Mouse (Mus musculus) megakaryocyte-erythroid progenitor cell, adult 5-6 weeks (primary cell): ENCODE measurements around the gene Marc2. TPM values are rescaled to one million over a fixed set of nuclear protein-coding genes. Genes with fewer than 3 reads are reported as not detected.

Experiments used
- ATAC-seq: replicated peaks from 2 replicates; pipeline ENCODE4 v1.8.0; 2016; ENCODE audit warnings: mild to moderate bottlenecking, inconsistent platforms; ENCODE audit not compliant: severe bottlenecking, poor library complexity, low FRiP score, low TSS enrichment
- total RNA-seq, 2 experiments: library from RNA; stranded (forward) in 1 of 2; stranded (reverse) in 1 of 2; fragments of 200-1000, 215-1000 nt in 1 of 2; fragments of >200 nt in 1 of 2; fragmentation: Nextera tagmentation in 1 of 2; gene quantifications; 2 replicates each; pipeline ENCODE4 v1.2.3; 2014 to 2017

Gene Marc2
- total RNA-seq (2014; fragmentation: Nextera tagmentation): 166 and 271 TPM in 2 replicates
- total RNA-seq (2017): 101 and 114 TPM in 2 replicates

GRCm38 (mm10) chr1:184846092-184846750, at the start of gene Marc2:
Gene Marc2, minus strand, starts transcription at chr1:184846451.
- peak; percentile 9 for ATAC-seq

DNA sequence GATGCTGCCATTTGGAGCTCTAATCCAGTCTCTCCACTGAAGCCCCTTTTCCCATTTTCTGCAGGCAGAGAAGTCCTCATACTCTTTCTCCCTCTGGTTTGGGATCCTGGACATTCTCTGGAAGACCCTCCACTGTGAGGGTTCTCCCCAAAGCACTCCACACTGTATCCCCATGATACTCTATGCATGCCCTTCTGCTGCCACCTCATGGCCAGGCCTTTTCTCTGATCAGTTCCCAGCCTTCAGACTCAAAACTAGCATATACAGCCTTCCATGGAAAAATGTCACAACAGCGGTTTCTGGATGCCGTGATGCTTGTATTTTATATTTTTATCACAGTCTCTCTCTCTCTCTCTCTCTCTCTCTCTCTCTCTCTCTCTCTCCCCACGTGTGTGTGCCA, 45.7 kb upstream of the Marc2 start:
- ATAC-seq: no peak

DNA sequence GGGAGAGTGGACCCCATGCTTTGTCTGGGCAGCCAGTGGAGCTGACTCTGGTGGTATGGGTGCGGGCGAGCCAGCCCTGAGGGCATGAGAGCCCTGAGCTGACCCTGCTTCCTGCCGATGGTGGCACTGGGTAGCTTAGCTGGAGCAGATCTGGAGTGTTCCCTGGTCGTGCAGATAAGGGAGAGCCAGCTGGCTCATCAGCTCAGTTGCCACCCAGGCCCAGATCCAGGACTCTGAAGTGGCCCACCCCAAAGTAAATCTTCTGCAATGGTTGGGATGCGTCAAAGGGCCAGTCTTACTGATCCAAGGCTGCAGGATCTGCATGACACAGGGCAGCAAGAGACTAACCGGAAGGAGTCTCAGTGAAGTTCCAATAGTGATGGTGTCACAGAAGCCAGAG, 43.2 kb upstream of the Marc2 start:
- ATAC-seq: peak; percentile 45; the same call in 1 of the 2 replicates

- no peak for ATAC-seq
Measured at GRCm38 (mm10) chr1:184886160-184886559, 39.9 kb upstream of the Marc2 start.

DNA sequence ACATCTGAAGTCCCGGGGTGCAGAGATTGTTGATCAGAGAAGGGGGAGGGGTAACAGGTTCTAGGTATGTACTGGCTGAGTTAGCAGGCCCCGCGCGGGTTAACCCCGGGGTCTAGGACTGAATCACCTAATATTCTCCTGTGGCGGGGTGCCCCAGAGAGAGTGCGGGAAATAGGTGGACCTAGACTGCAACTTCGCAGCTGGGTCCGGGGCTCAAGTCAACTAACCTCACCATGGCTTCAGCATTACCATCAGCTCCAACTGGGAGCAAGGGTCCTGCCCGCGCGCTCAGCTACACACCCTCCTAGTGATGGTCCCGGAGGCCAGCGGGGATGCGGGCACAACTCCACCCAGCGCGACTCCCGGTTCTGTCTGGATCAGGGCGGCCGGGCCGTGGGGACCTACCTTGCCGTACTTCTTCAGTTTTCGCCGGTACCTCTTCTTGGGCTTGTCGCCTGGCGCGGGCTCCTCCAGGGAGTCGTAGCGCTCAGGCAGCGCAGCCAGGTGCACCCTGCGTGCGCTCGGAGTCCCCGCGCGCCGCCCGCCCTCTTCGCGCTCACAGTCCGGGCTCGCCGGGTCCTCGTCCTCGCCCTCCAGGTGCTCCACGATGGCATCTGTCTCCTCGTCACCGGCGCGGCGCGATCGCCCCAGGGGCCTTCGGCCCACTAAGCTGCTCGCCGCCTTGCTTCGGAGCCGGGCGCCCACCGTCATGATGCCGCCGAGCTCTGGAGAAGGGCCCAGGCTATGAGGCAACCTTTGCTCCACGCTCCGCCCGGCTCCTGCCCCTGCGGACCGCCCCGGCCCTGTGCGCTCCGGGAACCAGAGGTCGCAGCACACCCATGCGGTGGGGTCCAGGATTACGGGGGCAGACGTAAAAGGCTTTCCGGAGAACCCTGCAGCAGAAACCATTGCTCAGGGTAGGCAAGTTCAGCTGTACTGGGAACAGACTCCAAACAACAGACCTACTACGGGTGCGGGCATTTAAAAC, 36.3 kb upstream of the Marc2 start, which contains the start of gene C130074G19Rik:
Gene C130074G19Rik, minus strand, starts transcription at position 938 of the 988 bp plus-strand sequence.
- ATAC-seq: peak; percentile 86

- no peak for ATAC-seq
Measured at GRCm38 (mm10) chr1:184881861-184882260, 35.6 kb upstream of the Marc2 start.

DNA sequence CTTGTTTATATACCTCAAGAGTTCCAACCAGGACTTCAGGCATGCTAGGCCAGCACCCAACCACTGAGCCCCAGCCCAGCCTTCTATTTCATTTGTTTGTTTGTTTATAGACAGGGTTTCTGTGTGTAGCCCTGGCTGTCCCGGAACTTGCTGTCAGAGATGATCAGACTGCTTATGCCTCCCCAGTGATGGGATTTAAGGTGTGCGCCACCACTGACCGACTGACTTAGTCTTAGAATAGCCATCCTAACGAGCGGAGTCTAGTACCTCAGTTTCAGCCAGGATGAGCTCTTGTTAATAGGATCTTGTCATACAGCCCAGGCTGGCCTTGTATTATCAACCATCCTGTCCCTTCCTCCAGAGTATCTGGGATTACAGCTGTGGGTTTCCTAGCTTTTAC, 35.0 kb upstream of the Marc2 start:
- no peak for ATAC-seq

DNA sequence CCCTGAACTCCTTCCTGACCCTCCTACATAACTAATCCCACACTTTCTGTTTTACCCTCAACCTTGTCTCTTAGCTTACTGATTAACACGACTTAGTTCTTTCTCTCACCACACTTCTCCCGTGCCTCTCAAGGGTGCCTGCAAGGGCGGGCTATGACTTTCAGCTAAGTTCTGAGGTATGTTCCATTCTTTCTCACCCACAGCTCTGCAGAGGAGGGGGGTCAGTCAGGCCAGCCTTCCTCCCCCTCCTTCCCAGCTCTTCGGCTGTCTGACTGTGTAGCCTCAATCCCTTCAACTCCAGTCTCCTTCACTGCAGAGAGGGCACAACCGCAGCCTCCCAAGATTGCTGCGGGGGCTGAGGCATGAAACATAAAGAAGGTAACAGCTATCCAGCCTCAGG, 32.6 kb upstream of the Marc2 start:
- no peak for ATAC-seq

GRCm38 (mm10) chr1:184877306-184877705, 31.1 kb upstream of the Marc2 start:
- no peak for ATAC-seq

GRCm38 (mm10) chr1:184873910-184874309, 27.7 kb upstream of the Marc2 start:
- ATAC-seq: no peak

DNA sequence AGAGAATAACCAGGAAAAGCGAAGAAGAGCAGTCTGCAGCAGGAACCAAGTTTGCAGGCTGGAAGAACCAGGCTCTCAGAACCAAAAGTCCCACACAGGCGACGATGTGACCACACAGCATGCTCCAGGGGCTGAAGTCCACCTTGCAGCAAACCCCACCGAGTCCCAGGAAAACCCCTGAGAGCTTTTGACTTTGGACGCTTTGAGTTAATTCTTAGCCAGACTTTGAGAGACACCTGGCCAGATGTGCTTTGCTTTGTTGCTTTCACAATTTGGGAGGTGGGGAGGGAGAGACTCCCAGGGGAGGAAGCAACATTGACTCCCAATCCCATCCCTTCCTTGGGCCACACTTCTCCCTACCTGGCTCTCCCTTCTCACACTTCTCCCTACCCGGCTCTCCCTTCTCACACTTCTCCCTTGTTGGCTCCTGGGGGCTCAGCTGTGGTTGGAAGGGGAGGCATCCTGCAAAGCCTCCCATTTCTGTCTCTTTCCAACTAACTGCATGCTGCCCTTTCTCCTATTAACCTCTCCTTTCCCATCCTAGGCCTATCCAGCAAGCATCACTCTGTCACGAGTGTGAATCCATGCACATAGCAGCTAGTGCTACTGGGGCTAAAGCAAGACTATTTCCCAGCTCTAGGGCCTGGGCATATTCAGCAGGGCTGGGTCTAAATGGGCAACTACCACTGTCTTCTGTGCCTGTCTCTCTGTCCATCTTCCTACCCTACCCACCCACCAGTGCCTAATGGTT, 26.0 kb upstream of the Marc2 start:
- no peak for ATAC-seq

DNA sequence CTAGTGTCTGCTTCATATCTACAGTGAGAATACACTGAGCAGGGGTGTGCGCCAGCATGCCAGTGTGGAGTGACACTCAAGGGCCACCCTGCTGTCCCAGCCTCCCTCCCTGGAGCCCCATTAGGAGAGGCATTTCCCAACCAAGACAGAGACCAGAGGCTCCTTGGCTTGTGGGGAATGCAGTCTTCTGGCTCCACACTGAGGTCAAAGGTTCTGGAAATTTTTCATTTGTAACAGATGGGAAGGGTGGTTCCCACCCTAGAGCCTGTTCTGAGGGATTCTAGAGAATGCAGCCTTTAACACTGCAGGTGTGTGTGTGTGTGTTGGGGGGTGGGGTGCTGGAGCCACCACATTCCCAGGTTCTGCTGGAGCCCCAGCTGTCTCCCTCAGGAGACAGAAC, 25.3 kb upstream of the Marc2 start:
- ATAC-seq: no peak

DNA sequence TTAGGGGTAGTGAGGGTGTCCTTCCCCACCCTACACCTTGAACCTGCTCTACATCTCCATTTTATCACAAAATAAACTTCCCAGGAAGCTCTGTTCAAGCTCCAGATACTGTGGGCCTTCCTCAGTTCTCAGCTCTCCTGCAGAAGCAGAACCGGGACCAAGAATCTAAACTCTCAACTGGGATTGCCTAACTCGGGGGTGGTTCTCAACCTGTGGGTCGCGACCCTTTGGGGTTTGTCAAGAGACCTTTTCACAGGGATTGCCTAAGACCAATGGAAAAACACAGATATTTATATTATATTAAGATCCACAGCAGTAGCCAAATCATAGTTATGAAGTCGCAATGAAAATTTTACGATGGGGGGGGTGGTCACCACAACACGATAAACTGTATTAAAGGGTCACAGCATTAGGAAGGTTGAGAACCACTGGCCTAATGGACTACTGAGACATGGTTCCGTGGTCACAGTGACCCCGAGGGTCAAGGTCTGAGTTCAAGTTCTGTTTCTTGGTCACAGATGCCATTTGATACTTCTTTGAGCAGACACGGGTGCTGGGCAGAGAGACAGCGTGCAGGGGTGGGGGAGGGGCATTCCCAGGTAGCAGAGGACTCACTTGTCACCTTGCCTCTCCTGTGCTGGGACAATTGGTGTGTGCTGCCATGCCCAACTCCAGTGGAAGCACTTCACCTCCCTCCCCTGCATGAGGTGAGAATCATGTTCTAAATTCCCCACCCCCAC, 24.6 kb upstream of the Marc2 start:
- no peak for ATAC-seq

DNA sequence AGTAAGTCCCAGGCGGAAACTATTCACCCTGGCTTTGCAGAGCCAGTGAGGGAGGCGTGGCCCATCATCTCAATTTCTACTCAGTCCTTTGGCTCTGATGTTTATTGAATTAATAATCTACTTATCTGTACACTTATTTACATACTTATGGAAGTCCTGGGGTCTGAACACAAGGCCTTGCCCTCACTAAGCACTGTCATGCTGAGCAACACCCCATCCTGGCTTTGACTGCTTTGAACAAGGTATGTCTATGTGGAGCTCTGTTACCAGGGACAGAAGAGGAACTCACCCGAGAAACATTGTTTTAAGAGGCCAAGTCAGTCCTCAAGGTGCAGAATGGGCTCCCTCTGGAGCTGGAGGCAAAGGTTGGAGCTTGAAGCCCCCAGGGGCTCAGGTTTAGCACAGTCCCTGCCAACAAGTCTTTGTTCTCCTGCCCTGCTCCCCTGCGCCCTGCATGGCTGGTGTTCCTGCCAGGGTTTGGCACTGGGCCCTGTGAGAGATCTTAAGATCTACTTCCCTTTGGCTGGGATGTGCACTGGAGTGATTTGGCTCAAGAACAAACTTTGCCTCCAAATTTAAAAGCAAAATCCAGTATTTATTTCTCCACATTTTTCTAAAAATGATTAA, 23.8 kb upstream of the Marc2 start:
- no peak for ATAC-seq

DNA sequence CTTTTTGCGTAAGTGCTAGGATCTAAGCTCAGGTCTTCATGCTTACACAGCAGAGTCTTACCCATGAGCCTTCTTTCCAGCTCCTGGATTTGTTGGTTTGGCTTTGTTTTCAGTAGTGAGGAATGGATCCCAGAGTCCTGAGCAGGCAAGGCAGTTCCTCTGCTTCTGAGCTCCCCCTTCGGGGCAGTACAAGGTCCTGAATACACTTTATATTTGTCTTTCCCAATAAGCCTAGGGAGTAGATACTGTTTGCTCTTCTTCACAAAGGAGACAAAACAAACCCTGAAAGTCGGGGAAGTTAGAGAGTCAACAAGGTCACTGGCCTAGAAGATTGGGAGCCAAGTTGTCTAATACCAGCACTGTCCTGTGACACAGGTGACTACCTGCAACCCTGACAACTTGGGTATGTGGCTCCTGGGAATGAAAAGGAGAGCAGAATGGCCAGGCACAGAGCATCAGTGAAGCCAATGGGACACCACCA, 21.4 kb upstream of the Marc2 start:
- ATAC-seq: no peak

DNA sequence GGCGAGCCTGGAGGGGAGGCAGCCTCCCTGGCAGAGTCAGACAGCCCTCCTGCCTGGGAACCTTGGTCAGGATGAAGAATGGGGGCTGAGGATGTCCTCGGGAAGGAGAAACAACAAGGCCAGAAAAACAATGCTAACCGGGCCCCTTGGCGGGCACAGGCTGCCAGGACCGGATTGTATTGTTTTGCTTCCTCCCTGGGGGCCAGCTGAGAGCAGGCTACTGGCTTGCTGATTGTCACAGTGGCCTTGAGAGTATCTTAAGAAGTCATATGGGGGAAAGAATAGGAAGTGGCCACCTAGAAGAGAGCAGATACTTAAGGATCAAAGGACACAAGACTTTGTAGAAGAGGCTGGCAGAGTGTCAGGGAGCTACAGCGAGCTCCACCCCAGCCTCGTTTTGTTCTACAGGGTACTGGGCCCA, 18.1 kb upstream of the Marc2 start:
- no peak for ATAC-seq

GRCm38 (mm10) chr1:184862636-184863035, 16.4 kb upstream of the Marc2 start:
- ATAC-seq: no peak

DNA sequence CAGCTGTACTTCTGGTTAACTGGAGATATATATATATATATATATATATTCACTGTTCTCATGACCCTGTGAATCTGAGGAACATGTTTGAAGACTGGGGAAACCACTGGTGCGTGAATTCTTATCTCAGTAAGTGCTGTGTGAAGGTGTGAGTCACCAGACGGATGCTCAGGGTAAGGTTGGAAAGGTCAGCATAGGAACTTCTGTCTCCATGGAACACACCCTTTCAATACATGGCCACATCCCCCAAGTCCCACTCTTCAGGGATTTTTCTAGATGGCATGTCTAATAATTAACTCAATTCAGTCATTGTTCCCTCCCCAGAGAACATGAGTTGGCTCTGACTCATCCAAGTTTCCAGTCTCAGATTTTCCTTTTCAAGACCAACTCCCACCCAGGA, 15.3 kb upstream of the Marc2 start:
- ATAC-seq: no peak

GRCm38 (mm10) chr1:184860276-184860675, 14.0 kb upstream of the Marc2 start:
- no peak for ATAC-seq
